Mouse (Mus musculus) embryonic facial prominence, embryonic 12.5 days (tissue): Measurements from ENCODE around the gene Cgrrf1. TPM values are rescaled to one million over a fixed set of nuclear protein-coding genes. Genes with fewer than 3 reads are reported as not detected.

ENCODE experiments used
- ATAC-seq: fragments of 200-750 bp; cut with Nextera tagmentation; 2 replicates; pipeline ENCODE4 v1.8.0; 2017; ENCODE audit not compliant: insufficient number of reproducible peaks, insufficient read depth, low FRiP score, low TSS enrichment
- H3K27ac ChIP-seq: fragments of 300-500 bp; sonication (generic); 2 replicates; pipeline ENCODE4 v1.5.1; 2016; ENCODE audit warnings: mild to moderate bottlenecking
- H3K27me3 ChIP-seq: fragments of 300-500 bp; sonication (generic); 2 replicates; pipeline ENCODE4 v1.6.1; 2016; ENCODE audit warnings: mild to moderate bottlenecking, moderate library complexity
- H3K36me3 ChIP-seq: fragments of 300-500 bp; sonication (generic); 2 replicates; pipeline ENCODE4 v1.6.1; 2016; ENCODE audit warnings: mild to moderate bottlenecking
- H3K4me1 ChIP-seq: fragments of 300-500 bp; sonication (generic); 2 replicates; pipeline ENCODE4 v1.6.1; 2016
- H3K4me2 ChIP-seq: fragments of 300-500 bp; sonication (generic); replicated peaks from 2 replicates; pipeline ENCODE4 v1.6.1; 2016; ENCODE audit warnings: mild to moderate bottlenecking, moderate library complexity
- H3K4me3 ChIP-seq: fragments of 300-500 bp; sonication (generic); 2 replicates; pipeline ENCODE4 v1.5.1; 2016; ENCODE audit warnings: mild to moderate bottlenecking
- H3K9ac ChIP-seq: fragments of 300-500 bp; sonication (generic); 2 replicates; pipeline ENCODE4 v1.6.1; 2016; ENCODE audit warnings: mild to moderate bottlenecking, moderate library complexity
- H3K9me3 ChIP-seq: fragments of 300-500 bp; sonication (generic); 2 replicates; pipeline ENCODE4 v1.6.1; 2016; ENCODE audit warnings: mild to moderate bottlenecking, moderate library complexity
- WGBS: fragments of 180-500 bp; shearing (Covaris S2); methylation state at CpG from one replicate; pipeline ENCODE4 v1.1.7; 2016; 5-methylcytosine and 5-hydroxymethylcytosine counted together
- polyA plus RNA-seq: library from polyadenylated mRNA; unstranded; fragments of >200 nt; fragmentation: Nextera tagmentation; extraction: Ambion mirVana; gene quantifications from 2 replicates; pipeline ENCODE4 v1.2.1, GENCODE M21; 2016

Cgrrf1 gene
- polyA plus RNA-seq, 1 experiment from 2014 or later, result 24.8 TPM

GRCm38 (mm10) chr14:46827430-46827829 is 4.5 kb upstream of the Cgrrf1 start:
- H3K4me2 ChIP-seq, result no peak overlapping the region
- ATAC-seq, result no peak
- H3K36me3 ChIP-seq, result no peaks in the 10 kb centered on the region
- no peak overlapping the region for H3K9ac ChIP-seq
- 65% methylated on average over 1 of the region's 1 CpGs for WGBS
- no peak overlapping the region for H3K4me3 ChIP-seq
- H3K9me3 ChIP-seq, result no peaks in the 10 kb centered on the region
- H3K27ac ChIP-seq, result no peak overlapping the region
- no peaks in the 10 kb centered on the region for H3K27me3 ChIP-seq
- no peaks in the 10 kb centered on the region for H3K4me1 ChIP-seq

DNA sequence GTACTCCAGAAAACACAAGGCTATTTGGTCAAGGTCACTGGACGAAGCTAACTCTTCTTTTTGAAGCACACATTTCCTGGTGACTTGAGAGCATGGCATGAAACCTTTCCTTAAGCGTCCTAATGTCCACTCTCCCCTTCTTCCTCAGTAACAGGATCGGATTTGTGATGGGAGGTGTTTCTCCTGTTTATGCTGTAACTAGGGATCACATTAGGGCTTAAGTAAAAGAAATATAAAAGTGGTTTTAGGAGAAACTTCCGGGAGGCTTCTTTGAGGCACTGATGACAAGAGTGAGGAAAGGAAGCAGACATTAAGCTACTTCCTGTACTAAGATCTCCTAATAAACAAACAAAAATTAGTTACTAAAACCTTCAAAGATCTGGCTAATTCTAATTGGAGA is 630 bp upstream of the Cgrrf1 start:
- Histone ChIP-seq H3K4me3 (peak overlapping the region; percentile 89), H3K9me3 (no peaks in the 10 kb centered on the region), H3K4me1 (no peaks in the 10 kb centered on the region), H3K4me2 (peak overlapping the region; percentile 87), H3K27ac (no peak overlapping the region), H3K27me3 (no peaks in the 10 kb centered on the region), H3K9ac (peak overlapping the region; percentile 81), H3K36me3 (no peaks in the 10 kb centered on the region)
- 4% methylated on average over 4 of the region's 4 CpGs for WGBS
- ATAC-seq, result no peak

- peak overlapping the region; percentile 54; the same call in 1 of the 2 replicates for H3K27ac ChIP-seq
- WGBS, result 7% methylated on average over 40 of the region's 40 CpGs
- peak overlapping the region; percentile 89 for H3K4me3 ChIP-seq
- H3K4me2 ChIP-seq, result peak overlapping the region; percentile 87
- no peaks in the 10 kb centered on the region for H3K4me1 ChIP-seq
- H3K9ac ChIP-seq, result peak overlapping the region; percentile 81
- H3K9me3 ChIP-seq, result no peaks in the 10 kb centered on the region
- H3K27me3 ChIP-seq, result no peaks in the 10 kb centered on the region
- no peaks in the 10 kb centered on the region for H3K36me3 ChIP-seq
- no peak for ATAC-seq
Measured at GRCm38 (mm10) chr14:46832354-46833272, 688 bp downstream of the Cgrrf1 start.

DNA sequence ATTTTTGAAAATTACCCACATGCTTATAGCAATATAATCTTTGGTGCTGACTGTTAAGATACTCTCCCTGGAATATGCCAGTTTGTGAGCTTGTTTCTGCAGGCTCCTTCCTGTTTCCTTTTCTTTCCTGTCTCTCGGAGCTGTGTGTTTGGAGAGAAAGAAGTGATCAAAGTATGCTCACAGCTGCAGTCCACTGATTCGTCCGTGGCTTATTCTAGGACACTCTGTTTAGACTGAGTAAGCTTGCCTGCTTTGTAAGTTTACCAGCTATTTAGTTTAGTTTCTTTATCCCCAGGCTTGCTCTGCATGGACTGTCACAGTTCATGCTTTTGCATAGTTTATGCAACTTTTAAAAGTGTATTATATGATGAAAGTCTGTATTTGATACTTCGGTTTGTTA is 7.4 kb downstream of the Cgrrf1 start:
- WGBS, result 60% methylated on average over 4 of the region's 4 CpGs
- H3K9me3 ChIP-seq, result no peaks in the 10 kb centered on the region

DNA sequence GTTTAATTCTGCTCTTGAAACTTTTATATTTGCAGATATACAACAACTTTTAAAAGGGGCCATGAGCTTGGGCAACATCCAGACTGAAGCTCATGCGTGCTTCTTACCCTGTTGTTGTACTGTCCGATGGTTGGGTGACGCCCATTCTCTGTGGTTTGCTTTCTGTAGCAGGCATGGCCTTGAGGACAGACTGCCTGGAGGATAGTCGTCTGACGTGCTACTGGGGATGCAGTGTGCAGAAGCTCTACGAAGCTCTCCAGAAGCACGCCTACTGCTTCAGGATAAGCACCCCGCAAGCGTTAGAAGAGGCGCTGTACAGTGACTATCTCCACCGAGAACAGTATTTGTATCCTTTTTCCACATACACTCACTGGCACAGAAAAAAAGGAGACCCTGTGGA is 13.8 kb downstream of the Cgrrf1 start:
- Histone ChIP-seq H3K9me3 (no peaks in the 10 kb centered on the region), H3K9ac (no peak overlapping the region), H3K4me1 (no peaks in the 10 kb centered on the region), H3K4me3 (no peak overlapping the region), H3K4me2 (no peak overlapping the region), H3K36me3 (peaks cover 28% of the 10 kb centered on the region), H3K27ac (no peak overlapping the region), H3K27me3 (no peaks in the 10 kb centered on the region)
- ATAC-seq, result no peak
- 93% methylated on average over 11 of the region's 11 CpGs for WGBS

More for the DNA sequence above, 7.4 kb downstream of the Cgrrf1 start:
- Histone ChIP-seq H3K36me3 (peaks cover 19% of the 10 kb centered on the region), H3K27me3 (no peaks in the 10 kb centered on the region), H3K9ac (no peak overlapping the region), H3K4me2 (no peak overlapping the region), H3K4me3 (no peak overlapping the region), H3K27ac (no peak overlapping the region), H3K4me1 (no peaks in the 10 kb centered on the region)
- no peak for ATAC-seq

DNA sequence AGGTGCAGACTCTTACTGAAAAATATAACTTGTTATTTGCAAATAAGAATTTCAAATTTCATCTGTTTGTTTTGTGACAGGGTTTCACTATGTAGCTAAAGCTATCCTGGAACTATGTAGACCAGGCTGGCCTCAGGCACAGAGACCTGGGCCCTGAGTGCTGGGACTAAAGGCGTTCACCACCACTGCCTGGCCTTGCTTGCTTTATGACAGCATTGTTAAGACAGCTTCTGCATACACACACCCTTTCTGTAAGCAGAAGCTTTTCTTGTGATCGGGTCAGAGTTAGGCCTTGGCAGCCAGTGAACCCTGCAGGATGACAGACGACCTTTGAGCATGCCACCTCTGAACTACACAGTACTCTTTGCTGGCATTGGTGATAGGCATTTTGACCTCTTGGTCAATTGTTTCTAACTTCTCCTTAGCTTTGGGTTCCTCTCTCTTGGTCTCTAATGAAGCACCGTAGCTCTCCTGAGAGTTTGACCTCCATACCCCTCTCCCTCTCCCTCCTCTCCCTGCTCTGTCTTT is 16.2 kb downstream of the Cgrrf1 start:
- 79% methylated on average over 4 of the region's 4 CpGs for WGBS
- Histone ChIP-seq H3K4me2 (no peak overlapping the region), H3K9ac (no peak overlapping the region), H3K36me3 (peaks cover 11% of the 10 kb centered on the region; the same call in 1 of the 2 replicates), H3K4me3 (no peak overlapping the region), H3K9me3 (no peaks in the 10 kb centered on the region), H3K4me1 (no peaks in the 10 kb centered on the region), H3K27ac (no peak overlapping the region), H3K27me3 (no peaks in the 10 kb centered on the region)
- no peak for ATAC-seq

GRCm38 (mm10) chr14:46848736-46849135 is 16.8 kb downstream of the Cgrrf1 start:
- Histone ChIP-seq H3K4me3 (no peak overlapping the region), H3K4me2 (no peak overlapping the region), H3K27me3 (no peaks in the 10 kb centered on the region), H3K36me3 (peaks cover 11% of the 10 kb centered on the region; the same call in 1 of the 2 replicates), H3K9me3 (no peaks in the 10 kb centered on the region), H3K9ac (no peak overlapping the region), H3K27ac (no peak overlapping the region), H3K4me1 (no peaks in the 10 kb centered on the region)
- WGBS, result 82% methylated on average over 5 of the region's 5 CpGs
- ATAC-seq, result no peak

- Histone ChIP-seq H3K4me2 (no peak overlapping the region), H3K36me3 (peaks cover 9% of the 10 kb centered on the region; the same call in 1 of the 2 replicates), H3K9me3 (no peaks in the 10 kb centered on the region), H3K9ac (no peak overlapping the region), H3K27ac (no peak overlapping the region), H3K4me1 (no peaks in the 10 kb centered on the region), H3K27me3 (no peaks in the 10 kb centered on the region), H3K4me3 (no peak overlapping the region)
- ATAC-seq, result no peak
- whole genome bisulfite sequencing, result 85% methylated on average over 1 of the region's 1 CpGs
Measured at GRCm38 (mm10) chr14:46849769-46850168, 17.8 kb downstream of the Cgrrf1 start.

DNA sequence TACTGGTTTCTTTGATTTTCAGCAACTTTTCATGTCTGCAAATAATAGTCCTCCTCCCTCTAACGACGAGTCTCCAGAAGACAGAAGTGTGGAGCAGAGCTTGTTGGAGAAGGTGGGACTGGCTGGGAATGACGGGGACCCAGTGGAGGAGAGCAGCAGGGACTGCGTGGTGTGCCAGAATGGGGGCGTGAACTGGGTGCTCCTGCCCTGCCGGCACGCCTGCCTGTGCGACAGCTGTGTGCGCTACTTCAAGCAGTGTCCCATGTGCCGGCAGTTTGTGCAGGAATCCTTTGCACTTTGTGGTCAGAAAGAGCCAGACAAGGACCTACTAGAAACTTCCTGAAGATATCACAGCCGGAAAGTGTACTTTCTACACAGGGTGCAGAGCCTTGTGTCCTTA is 21.8 kb downstream of the Cgrrf1 start:
- no peaks in the 10 kb centered on the region for H3K4me1 ChIP-seq
- H3K9ac ChIP-seq, result no peak overlapping the region
- peaks cover 6% of the 10 kb centered on the region; the same call in 1 of the 2 replicates for H3K36me3 ChIP-seq
- no peak overlapping the region for H3K27ac ChIP-seq
- no peaks in the 10 kb centered on the region for H3K9me3 ChIP-seq
- ATAC-seq, result no peak
- 80% methylated on average over 11 of the region's 11 CpGs for WGBS
- H3K4me3 ChIP-seq, result no peak overlapping the region
- no peak overlapping the region for H3K4me2 ChIP-seq
- no peaks in the 10 kb centered on the region for H3K27me3 ChIP-seq

- no peak overlapping the region for H3K4me3 ChIP-seq
- H3K27ac ChIP-seq, result no peak overlapping the region
- no peak for ATAC-seq
- 90% methylated on average over 5 of the region's 5 CpGs for WGBS
- no peak overlapping the region for H3K9ac ChIP-seq
- H3K4me1 ChIP-seq, result no peaks in the 10 kb centered on the region
- 0 out of 2 replicates have a peak, but pooled peaks cover 3% of the 10 kb centered on the region for H3K36me3 ChIP-seq
- H3K9me3 ChIP-seq, result no peaks in the 10 kb centered on the region
- no peak overlapping the region for H3K4me2 ChIP-seq
- H3K27me3 ChIP-seq, result no peaks in the 10 kb centered on the region
Measured at GRCm38 (mm10) chr14:46862922-46863321, 31.0 kb downstream of the Cgrrf1 start.

GRCm38 (mm10) chr14:46880935-46881334 is 49.0 kb downstream of the Cgrrf1 start:
- no peaks in the 10 kb centered on the region for H3K9me3 ChIP-seq
- no peaks in the 10 kb centered on the region for H3K27me3 ChIP-seq
- H3K27ac ChIP-seq, result no peak overlapping the region
- peaks cover 12% of the 10 kb centered on the region for H3K4me1 ChIP-seq
- 4% methylated on average over 10 of the region's 10 CpGs for WGBS
- no peak for ATAC-seq
- no peaks in the 10 kb centered on the region for H3K36me3 ChIP-seq
- peak overlapping the region; percentile 92 for H3K4me2 ChIP-seq
- H3K9ac ChIP-seq, result no peak overlapping the region
- H3K4me3 ChIP-seq, result 0 out of 2 replicates have a peak overlapping the region, but pooled peaks have one; percentile 4
